Mouse (Mus musculus) erythroblast, embryonic 14.5 days (primary cell): ENCODE data around the gene Fam102a. TPM values are rescaled to one million over a fixed set of nuclear protein-coding genes. Genes with fewer than 3 reads are reported as not detected.
"Not testable (repeated sequence)": the region's sequence is repeated elsewhere in the genome, so short reads cannot be mapped to it uniquely, and the experiment has no call there.

Experiments
- H3K27me3 ChIP-seq: 2 replicates; pipeline ENCODE4 v1.6.1; 2012; ENCODE audit warnings: inconsistent platforms; ENCODE audit not compliant: control insufficient read depth
- H3K36me3 ChIP-seq: 2 replicates; pipeline ENCODE4 v1.6.1; 2012; ENCODE audit warnings: mild to moderate bottlenecking, inconsistent platforms; ENCODE audit not compliant: control insufficient read depth
- H3K4me1 ChIP-seq: 2 replicates; pipeline ENCODE4 v1.6.1; 2012; ENCODE audit warnings: inconsistent platforms; ENCODE audit not compliant: control insufficient read depth
- H3K4me3 ChIP-seq: replicated peaks from 2 replicates; pipeline ENCODE3; 2012; ENCODE audit warnings: moderate library complexity, mild to moderate bottlenecking, inconsistent platforms
- H3K9me3 ChIP-seq: 2 replicates; pipeline ENCODE4 v1.6.1; 2012; ENCODE audit warnings: low read length, inconsistent platforms, mixed read lengths; ENCODE audit not compliant: control insufficient read depth
- GATA1 ChIP-seq: IDR thresholded peaks from 2 replicates; pipeline ENCODE4 v1.6.1; 2012; ENCODE audit warnings: low read length, inconsistent platforms, mixed read lengths
- TAL1 ChIP-seq: IDR thresholded peaks from 3 replicates; pipeline ENCODE4 v1.6.1; 2012; ENCODE audit warnings: low read length, inconsistent platforms, mixed read lengths
- polyA plus RNA-seq: library from polyadenylated mRNA; stranded (reverse); fragments of >175 nt; gene quantifications from 2 replicates; pipeline ENCODE4 v1.2.3, GENCODE M21; 2012

The Fam102a gene
- 0.03 and 0.06 TPM in 2 replicates for polyA plus RNA-seq

- peaks cover 66% of the 10 kb centered on the region for H3K27me3 ChIP-seq
- TF ChIP-seq GATA1 (no peak), TAL1 (no peak)
- no peaks in the 10 kb centered on the region; the same call in 1 of the 2 replicates for H3K9me3 ChIP-seq
- H3K4me3 ChIP-seq = peak within 1 kb of the TSS; percentile 79
- no peaks in the 10 kb centered on the region for H3K36me3 ChIP-seq
- H3K4me1 ChIP-seq = peaks cover 20% of the 10 kb centered on the region
Observed at GRCm38 (mm10) chr2:32534733-32535471, at the start of gene Fam102a. Gene Fam102a, plus strand, starts transcription at chr2:32535332.

- no peaks in the 10 kb centered on the region for H3K9me3 ChIP-seq
- peaks cover 16% of the 10 kb centered on the region for H3K4me1 ChIP-seq
- TF ChIP-seq TAL1 (no peak), GATA1 (no peak)
- H3K27me3 ChIP-seq = no peaks in the 10 kb centered on the region
- H3K4me3 ChIP-seq = no peak overlapping the region
- no peaks in the 10 kb centered on the region for H3K36me3 ChIP-seq
Observed at GRCm38 (mm10) chr2:32485751-32486150, 49.4 kb upstream of the Fam102a start.

GRCm38 (mm10) chr2:32486155-32486554 is 49.0 kb upstream of the Fam102a start:
- Histone ChIP-seq H3K27me3 (no peaks in the 10 kb centered on the region), H3K9me3 (no peaks in the 10 kb centered on the region), H3K36me3 (no peaks in the 10 kb centered on the region), H3K4me1 (peaks cover 16% of the 10 kb centered on the region), H3K4me3 (no peak overlapping the region)
- no peak for TF ChIP-seq GATA1
- TF ChIP-seq TAL1 = no peak

GRCm38 (mm10) chr2:32487124-32487623 is 48.0 kb upstream of the Fam102a start:
- H3K4me3 ChIP-seq = no peak overlapping the region
- H3K9me3 ChIP-seq = no peaks in the 10 kb centered on the region
- H3K36me3 ChIP-seq = no peaks in the 10 kb centered on the region
- H3K4me1 ChIP-seq = peaks cover 16% of the 10 kb centered on the region
- no peak for TF ChIP-seq TAL1
- TF ChIP-seq GATA1 = no peak
- H3K27me3 ChIP-seq = no peaks in the 10 kb centered on the region

GRCm38 (mm10) chr2:32488679-32489078 is 46.5 kb upstream of the Fam102a start:
- Histone ChIP-seq H3K4me1 (peaks cover 16% of the 10 kb centered on the region), H3K36me3 (no peaks in the 10 kb centered on the region), H3K9me3 (no peaks in the 10 kb centered on the region), H3K4me3 (no peak overlapping the region), H3K27me3 (no peaks in the 10 kb centered on the region)
- TF ChIP-seq GATA1 (no peak), TAL1 (no peak)

- H3K4me3 ChIP-seq, H3K36me3 ChIP-seq, H3K9me3 ChIP-seq, H3K27me3 ChIP-seq: not testable (repeated sequence)
- peaks cover 28% of the 10 kb centered on the region for H3K4me1 ChIP-seq
Observed at GRCm38 (mm10) chr2:32490730-32491129, 44.4 kb upstream of the Fam102a start.

GRCm38 (mm10) chr2:32492661-32493060 is 42.5 kb upstream of the Fam102a start:
- H3K27me3 ChIP-seq = no peaks in the 10 kb centered on the region
- H3K4me1 ChIP-seq = peaks cover 16% of the 10 kb centered on the region
- no peaks in the 10 kb centered on the region for H3K36me3 ChIP-seq
- H3K4me3 ChIP-seq = no peak overlapping the region
- no peaks in the 10 kb centered on the region for H3K9me3 ChIP-seq
- no peak for TF ChIP-seq GATA1
- no peak for TF ChIP-seq TAL1

GRCm38 (mm10) chr2:32493301-32493701 is 41.8 kb upstream of the Fam102a start:
- Histone ChIP-seq H3K36me3 (no peaks in the 10 kb centered on the region), H3K4me1 (peaks cover 16% of the 10 kb centered on the region), H3K27me3 (no peaks in the 10 kb centered on the region), H3K9me3 (0 out of 2 replicates have a peak, but pooled peaks cover 2% of the 10 kb centered on the region), H3K4me3 (no peak overlapping the region)
- TF ChIP-seq TAL1 = no peak
- no peak for TF ChIP-seq GATA1

- Histone ChIP-seq H3K36me3 (no peaks in the 10 kb centered on the region), H3K4me1 (peaks cover 16% of the 10 kb centered on the region), H3K27me3 (no peaks in the 10 kb centered on the region), H3K4me3 (no peak overlapping the region), H3K9me3 (peaks cover 7% of the 10 kb centered on the region; the same call in 1 of the 2 replicates)
- TF ChIP-seq GATA1 = no peak
- no peak for TF ChIP-seq TAL1
Observed at GRCm38 (mm10) chr2:32494522-32494921, 40.6 kb upstream of the Fam102a start.
